Mouse (Mus musculus) neural tube, embryonic 15.5 days (tissue): Measurements from ENCODE around the gene Pxylp1. TPM values are rescaled to one million over a fixed set of nuclear protein-coding genes. Genes with fewer than 3 reads are reported as not detected.
"Not testable (repeated sequence)": the region's sequence is repeated elsewhere in the genome, so short reads cannot be mapped to it uniquely, and the experiment has no call there.

Experiments
- ATAC-seq: fragments of 200-750 bp; cut with Nextera tagmentation; 2 replicates; pipeline ENCODE4 v1.8.0; 2017; ENCODE audit warnings: mild to moderate bottlenecking, moderate TSS enrichment, moderate library complexity; ENCODE audit not compliant: low FRiP score
- H3K27ac ChIP-seq: fragments of 300-500 bp; sonication (generic); replicated peaks from 2 replicates; pipeline ENCODE4 v1.5.1; 2015; ENCODE audit warnings: mild to moderate bottlenecking, inconsistent platforms
- H3K27me3 ChIP-seq: fragments of 300-500 bp; sonication (generic); replicated peaks from 2 replicates; pipeline ENCODE4 v1.6.1; 2015; ENCODE audit warnings: inconsistent platforms
- H3K36me3 ChIP-seq: fragments of 300-500 bp; sonication (generic); 2 replicates; pipeline ENCODE4 v1.6.1; 2015; ENCODE audit warnings: inconsistent platforms
- H3K4me1 ChIP-seq: fragments of 300-500 bp; sonication (generic); 2 replicates; pipeline ENCODE4 v1.6.1; 2015; ENCODE audit warnings: inconsistent platforms
- H3K4me2 ChIP-seq: fragments of 300-500 bp; sonication (generic); 2 replicates; pipeline ENCODE4 v1.6.1; 2015; ENCODE audit warnings: inconsistent platforms, mild to moderate bottlenecking, moderate library complexity
- H3K4me3 ChIP-seq: fragments of 300-500 bp; sonication (generic); replicated peaks from 2 replicates; pipeline ENCODE4 v1.5.1; 2015; ENCODE audit warnings: mild to moderate bottlenecking, inconsistent platforms
- H3K9ac ChIP-seq: fragments of 300-500 bp; sonication (generic); replicated peaks from 2 replicates; pipeline ENCODE4 v1.6.1; 2015; ENCODE audit warnings: mild to moderate bottlenecking, inconsistent platforms
- H3K9me3 ChIP-seq: fragments of 300-500 bp; sonication (generic); replicated peaks from 2 replicates; pipeline ENCODE4 v1.6.1; 2016; ENCODE audit warnings: inconsistent platforms
- WGBS: fragments of 180-500 bp; shearing (Covaris S2); methylation state at CpG from one replicate; pipeline ENCODE4 v1.1.7; 2015; ENCODE audit warnings: mixed read lengths; 5-methylcytosine and 5-hydroxymethylcytosine counted together
- polyA plus RNA-seq: library from polyadenylated mRNA; unstranded; fragments of >200 nt; fragmentation: Nextera tagmentation; extraction: Ambion mirVana; gene quantifications from 2 replicates; pipeline ENCODE4 v1.2.1, GENCODE M21; 2015

Gene Pxylp1
- 24.8 and 25.6 TPM in 2 replicates for polyA plus RNA-seq

DNA sequence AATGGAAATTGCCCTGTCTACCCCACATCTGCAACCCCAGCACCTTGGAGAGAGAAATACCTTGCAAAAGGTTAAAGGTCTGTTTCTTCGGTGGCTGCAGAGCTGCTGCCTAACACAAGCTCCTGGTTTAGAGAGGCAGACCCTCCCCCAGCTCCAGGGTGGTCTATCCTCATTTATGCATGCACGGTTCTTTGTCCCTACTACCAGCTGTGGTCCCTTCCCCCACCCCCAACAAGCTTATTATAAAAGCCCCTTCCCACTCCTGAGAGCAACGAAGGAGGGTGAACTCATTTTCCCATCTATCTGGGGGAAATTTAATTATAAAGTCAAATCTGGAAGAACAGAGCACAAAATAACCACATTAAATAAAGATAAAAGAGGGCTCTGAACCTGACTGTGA, at the start of gene Pxylp1:
Gene Pxylp1, minus strand, starts transcription at position 124 of the 400 bp plus-strand sequence.
- H3K9ac ChIP-seq: no peak within 1 kb of the TSS

GRCm38 (mm10) chr9:96938887-96939286, 46.4 kb upstream of the Pxylp1 start:
- Histone ChIP-seq H3K9me3 (no peaks in the 10 kb centered on the region), H3K27ac (peak overlapping the region; percentile 60), H3K4me1 (peaks cover 20% of the 10 kb centered on the region), H3K9ac (no peak overlapping the region), H3K27me3 (no peaks in the 10 kb centered on the region), H3K4me2 (no peak overlapping the region), H3K36me3 (peaks cover 15% of the 10 kb centered on the region; the same call in 1 of the 2 replicates), H3K4me3 (no peak overlapping the region)
- WGBS: 37% methylated on average over 5 of the region's 5 CpGs
- peak; percentile 73 for ATAC-seq

More for the DNA sequence above, at the start of gene Pxylp1:
- ATAC-seq: no peak
- 7% methylated on average over 3 of the region's 3 CpGs for WGBS
- Histone ChIP-seq H3K4me2 (no peak within 1 kb of the TSS), H3K4me3 (no peak within 1 kb of the TSS), H3K27me3 (no peaks in the 10 kb centered on the region), H3K9me3 (no peaks in the 10 kb centered on the region), H3K4me1 (peaks cover 32% of the 10 kb centered on the region), H3K36me3 (no peaks in the 10 kb centered on the region), H3K27ac (no peak within 1 kb of the TSS)

DNA sequence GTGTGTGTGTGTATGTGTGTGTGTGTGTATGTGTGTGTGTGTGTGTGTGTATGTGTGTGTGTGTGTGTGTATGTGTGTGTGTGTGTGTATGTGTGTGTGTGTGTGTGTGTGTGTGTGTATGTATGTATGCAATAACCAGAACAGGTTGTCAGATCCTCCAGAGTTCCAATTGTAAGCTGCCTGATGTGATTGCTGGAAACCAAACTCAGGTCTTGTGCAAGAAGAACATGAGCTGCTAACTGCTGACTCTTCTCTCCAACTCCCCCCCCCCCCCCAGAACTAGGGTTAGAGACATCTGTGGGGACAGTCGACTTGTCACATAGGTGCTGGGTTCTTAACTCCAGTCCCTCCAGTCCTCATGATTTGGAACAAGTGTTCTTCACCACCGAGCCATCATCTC, 44.0 kb upstream of the Pxylp1 start:
- not testable (repeated sequence) for ATAC-seq
- peaks cover 20% of the 10 kb centered on the region for H3K4me1 ChIP-seq

GRCm38 (mm10) chr9:96935556-96936300, 43.3 kb upstream of the Pxylp1 start:
- H3K4me3 ChIP-seq: no peak overlapping the region
- H3K4me2 ChIP-seq: no peak overlapping the region
- H3K9ac ChIP-seq: no peak overlapping the region
- 66% methylated on average over 15 of the region's 15 CpGs for WGBS
- H3K9me3 ChIP-seq: no peaks in the 10 kb centered on the region
- no peak overlapping the region for H3K27ac ChIP-seq
- H3K4me1 ChIP-seq: peaks cover 20% of the 10 kb centered on the region
- H3K27me3 ChIP-seq: no peaks in the 10 kb centered on the region
- peaks cover under 1% of the 10 kb centered on the region; the same call in 1 of the 2 replicates for H3K36me3 ChIP-seq
- ATAC-seq: no peak

More for the DNA sequence above, 44.0 kb upstream of the Pxylp1 start:
- not testable (repeated sequence) for H3K27ac ChIP-seq, H3K36me3 ChIP-seq, H3K9ac ChIP-seq, H3K9me3 ChIP-seq, H3K27me3 ChIP-seq, H3K4me2 ChIP-seq, H3K4me3 ChIP-seq
- WGBS: 90% methylated on average over 2 of the region's 2 CpGs

DNA sequence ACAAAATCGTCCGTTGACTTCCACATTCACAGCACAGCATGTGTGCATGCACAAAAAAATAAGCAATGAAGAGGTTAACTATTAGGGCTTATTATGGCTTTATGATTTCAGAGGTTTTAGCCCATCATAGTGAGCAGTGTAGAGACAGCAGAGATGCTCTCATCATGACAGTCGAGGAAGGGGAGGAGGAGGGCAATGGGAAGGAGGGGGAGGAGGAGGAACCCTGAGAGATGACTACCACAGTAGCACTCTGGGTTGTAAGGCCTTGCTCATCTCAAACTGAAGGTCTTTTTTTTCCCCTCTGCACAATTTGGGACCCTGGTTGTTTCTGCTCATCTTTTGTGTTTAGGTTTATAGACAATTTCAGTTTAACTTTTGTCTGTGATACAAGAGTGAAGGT, 42.3 kb upstream of the Pxylp1 start:
- Histone ChIP-seq H3K4me3 (no peak overlapping the region), H3K36me3 (no peaks in the 10 kb centered on the region), H3K27ac (no peak overlapping the region), H3K27me3 (no peaks in the 10 kb centered on the region), H3K9ac (no peak overlapping the region), H3K4me2 (no peak overlapping the region), H3K9me3 (no peaks in the 10 kb centered on the region), H3K4me1 (peaks cover 20% of the 10 kb centered on the region)
- WGBS: 76% methylated on average over 3 of the region's 3 CpGs
- ATAC-seq: no peak

- Histone ChIP-seq H3K4me3 (no peak overlapping the region), H3K9me3 (no peaks in the 10 kb centered on the region), H3K27me3 (no peaks in the 10 kb centered on the region), H3K36me3 (no peaks in the 10 kb centered on the region), H3K4me2 (no peak overlapping the region), H3K27ac (no peak overlapping the region), H3K9ac (no peak overlapping the region), H3K4me1 (peaks cover 4% of the 10 kb centered on the region; the same call in 1 of the 2 replicates)
- ATAC-seq: no peak
- WGBS: 92% methylated on average over 8 of the region's 8 CpGs
These were observed 40.3 kb upstream of the Pxylp1 start for GRCm38 (mm10) chr9:96932751-96933150.

- H3K9me3 ChIP-seq: no peaks in the 10 kb centered on the region
- H3K4me3 ChIP-seq: no peak overlapping the region
- H3K9ac ChIP-seq: no peak overlapping the region
- no peak for ATAC-seq
- no peak overlapping the region for H3K4me2 ChIP-seq
- H3K27me3 ChIP-seq: no peaks in the 10 kb centered on the region
- H3K36me3 ChIP-seq: no peaks in the 10 kb centered on the region
- 0 out of 2 replicates have a peak, but pooled peaks cover 5% of the 10 kb centered on the region for H3K4me1 ChIP-seq
- 72% methylated on average over 17 of the region's 17 CpGs for WGBS
- H3K27ac ChIP-seq: no peak overlapping the region
These were observed 31.3 kb upstream of the Pxylp1 start for GRCm38 (mm10) chr9:96923577-96924316.

DNA sequence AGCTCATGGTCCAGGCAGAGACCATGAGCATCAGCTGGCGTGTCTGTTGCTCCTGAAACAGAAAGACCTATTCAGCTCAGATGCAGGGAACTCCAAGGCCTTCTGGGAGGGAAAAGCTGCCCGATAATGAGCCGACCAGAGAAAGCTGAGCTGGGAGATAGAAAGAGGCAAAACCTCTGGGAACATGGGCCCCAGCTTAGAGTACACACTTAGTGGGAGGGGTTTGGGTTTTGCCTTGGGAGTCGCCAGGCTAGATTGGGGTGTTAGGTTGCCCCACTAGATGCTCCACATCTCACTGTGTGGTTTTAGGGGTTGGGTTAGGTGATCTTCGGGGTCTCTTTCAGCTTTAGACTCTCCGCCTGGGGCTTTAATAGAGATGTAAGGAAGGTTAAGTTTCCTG, 30.6 kb upstream of the Pxylp1 start:
- Histone ChIP-seq H3K4me2 (no peak overlapping the region), H3K9ac (no peak overlapping the region), H3K27ac (no peak overlapping the region; the same call in 1 of the 2 replicates), H3K36me3 (no peaks in the 10 kb centered on the region), H3K27me3 (no peaks in the 10 kb centered on the region), H3K4me3 (no peak overlapping the region), H3K4me1 (0 out of 2 replicates have a peak, but pooled peaks cover 5% of the 10 kb centered on the region), H3K9me3 (no peaks in the 10 kb centered on the region)
- 71% methylated on average over 6 of the region's 6 CpGs for WGBS
- no peak for ATAC-seq

- H3K4me3 ChIP-seq: no peak overlapping the region
- no peak overlapping the region for H3K27ac ChIP-seq
- H3K9me3 ChIP-seq: no peaks in the 10 kb centered on the region
- no peaks in the 10 kb centered on the region for H3K27me3 ChIP-seq
- WGBS: 34% methylated on average over 27 of the region's 27 CpGs
- no peaks in the 10 kb centered on the region for H3K36me3 ChIP-seq
- ATAC-seq: peak; percentile 86
- peaks cover 6% of the 10 kb centered on the region; the same call in 1 of the 2 replicates for H3K4me1 ChIP-seq
- H3K4me2 ChIP-seq: peak overlapping the region; percentile 30; the same call in 1 of the 2 replicates
- no peak overlapping the region for H3K9ac ChIP-seq
These were observed 24.4 kb upstream of the Pxylp1 start for GRCm38 (mm10) chr9:96916620-96917538.

DNA sequence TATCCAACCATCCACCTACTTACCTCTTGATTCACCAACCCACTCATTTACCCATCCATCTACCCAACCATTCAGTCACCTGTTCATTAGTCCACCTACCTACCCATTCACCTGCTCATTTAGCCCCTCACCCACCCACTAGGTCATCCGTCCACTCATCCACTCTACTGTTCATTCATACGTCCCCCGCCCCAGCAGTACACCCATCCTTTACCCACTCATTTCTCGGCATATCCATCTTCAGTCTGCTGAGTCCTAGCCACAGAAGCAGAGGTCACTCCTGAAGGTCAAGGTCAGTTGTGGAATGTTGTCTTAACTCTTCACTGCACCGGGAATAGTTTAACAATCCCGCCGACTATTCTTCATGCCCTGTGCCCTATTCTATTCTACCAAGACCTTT, 23.6 kb upstream of the Pxylp1 start:
- Histone ChIP-seq H3K9me3 (no peaks in the 10 kb centered on the region), H3K4me3 (no peak overlapping the region), H3K36me3 (no peaks in the 10 kb centered on the region), H3K9ac (no peak overlapping the region), H3K27me3 (no peaks in the 10 kb centered on the region), H3K27ac (no peak overlapping the region), H3K4me2 (no peak overlapping the region), H3K4me1 (peaks cover 6% of the 10 kb centered on the region; the same call in 1 of the 2 replicates)
- WGBS: 57% methylated on average over 7 of the region's 7 CpGs
- no peak for ATAC-seq

- Histone ChIP-seq H3K9ac (no peak overlapping the region), H3K36me3 (no peaks in the 10 kb centered on the region), H3K27me3 (no peaks in the 10 kb centered on the region), H3K27ac (no peak overlapping the region), H3K9me3 (no peaks in the 10 kb centered on the region), H3K4me3 (no peak overlapping the region), H3K4me2 (no peak overlapping the region), H3K4me1 (peaks cover 6% of the 10 kb centered on the region; the same call in 1 of the 2 replicates)
- 78% methylated on average over 6 of the region's 6 CpGs for WGBS
- ATAC-seq: no peak
These were observed 22.4 kb upstream of the Pxylp1 start for GRCm38 (mm10) chr9:96914851-96915250.
